Mouse (Mus musculus) lung, embryonic 15.5 days (tissue): ENCODE measurements around the gene Kcnma1. TPM values are rescaled to one million over a fixed set of nuclear protein-coding genes. Genes with fewer than 3 reads are reported as not detected.

Experiments used
- ATAC-seq: fragments of 200-750 bp; cut with Nextera tagmentation; 2 replicates; pipeline ENCODE4 v1.8.0; 2017; ENCODE audit warnings: moderate number of reproducible peaks, borderline replicate concordance; ENCODE audit not compliant: low FRiP score, low TSS enrichment; ENCODE audit errors: extremely low read depth
- H3K27ac ChIP-seq: fragments of 300-500 bp; sonication (generic); 2 replicates; pipeline ENCODE4 v1.5.1; 2015; ENCODE audit warnings: moderate library complexity, mild to moderate bottlenecking, inconsistent platforms
- H3K27me3 ChIP-seq: fragments of 300-500 bp; sonication (generic); 2 replicates; pipeline ENCODE4 v1.6.1; 2015; ENCODE audit warnings: inconsistent platforms
- H3K36me3 ChIP-seq: fragments of 300-500 bp; sonication (generic); 2 replicates; pipeline ENCODE4 v1.6.1; 2015; ENCODE audit warnings: inconsistent platforms
- H3K4me1 ChIP-seq: fragments of 300-500 bp; sonication (generic); 2 replicates; pipeline ENCODE4 v1.6.1; 2015; ENCODE audit warnings: inconsistent platforms
- H3K4me2 ChIP-seq: fragments of 300-500 bp; sonication (generic); 2 replicates; pipeline ENCODE4 v1.6.1; 2015; ENCODE audit warnings: inconsistent platforms, mild to moderate bottlenecking, moderate library complexity
- H3K4me3 ChIP-seq: fragments of 300-500 bp; sonication (generic); 2 replicates; pipeline ENCODE4 v1.5.1; 2015; ENCODE audit warnings: mild to moderate bottlenecking, inconsistent platforms
- H3K9ac ChIP-seq: fragments of 300-500 bp; sonication (generic); 2 replicates; pipeline ENCODE4 v1.6.1; 2015; ENCODE audit warnings: inconsistent platforms
- H3K9me3 ChIP-seq: fragments of 300-500 bp; sonication (generic); 2 replicates; pipeline ENCODE4 v1.6.1; 2016; ENCODE audit warnings: inconsistent platforms
- WGBS: fragments of 180-500 bp; shearing (Covaris S2); methylation state at CpG from one replicate; pipeline ENCODE4 v1.1.7; 2015; 5-methylcytosine and 5-hydroxymethylcytosine counted together
- polyA plus RNA-seq: library from polyadenylated mRNA; unstranded; fragments of >200 nt; fragmentation: Nextera tagmentation; extraction: Ambion mirVana; gene quantifications from 2 replicates; pipeline ENCODE4 v1.2.1, GENCODE M21; 2015

Kcnma1 gene
- polyA plus RNA-seq, 1 experiment from 2014 or later = 1.4 TPM

- H3K9ac ChIP-seq = no peak overlapping the region
- no peak overlapping the region for H3K27ac ChIP-seq
- 68% methylated on average over 3 of the region's 3 CpGs for WGBS
- no peaks in the 10 kb centered on the region for H3K4me1 ChIP-seq
- H3K36me3 ChIP-seq = no peaks in the 10 kb centered on the region
- H3K9me3 ChIP-seq = no peaks in the 10 kb centered on the region
- no peaks in the 10 kb centered on the region for H3K27me3 ChIP-seq
- H3K4me3 ChIP-seq = no peak overlapping the region
- no peak for ATAC-seq
- no peak overlapping the region for H3K4me2 ChIP-seq
These were observed 371.1 kb downstream of the Kcnma1 start for GRCm38 (mm10) chr14:23643162-23643561.

GRCm38 (mm10) chr14:23640665-23641064, 373.6 kb downstream of the Kcnma1 start:
- H3K9me3 ChIP-seq = no peaks in the 10 kb centered on the region
- H3K27ac ChIP-seq = no peak overlapping the region
- H3K27me3 ChIP-seq = no peaks in the 10 kb centered on the region
- no peaks in the 10 kb centered on the region for H3K36me3 ChIP-seq
- WGBS = 35% methylated on average over 2 of the region's 2 CpGs
- ATAC-seq = no peak
- H3K4me3 ChIP-seq = no peak overlapping the region
- no peaks in the 10 kb centered on the region for H3K4me1 ChIP-seq
- no peak overlapping the region for H3K9ac ChIP-seq
- no peak overlapping the region for H3K4me2 ChIP-seq

- no peaks in the 10 kb centered on the region for H3K36me3 ChIP-seq
- H3K9ac ChIP-seq = no peak overlapping the region
- no peaks in the 10 kb centered on the region for H3K9me3 ChIP-seq
- no peak for ATAC-seq
- no peak overlapping the region for H3K4me3 ChIP-seq
- 24% methylated on average over 3 of the region's 3 CpGs for WGBS
- H3K27ac ChIP-seq = no peak overlapping the region
- no peak overlapping the region for H3K4me2 ChIP-seq
- no peaks in the 10 kb centered on the region for H3K4me1 ChIP-seq
- H3K27me3 ChIP-seq = no peaks in the 10 kb centered on the region
These were observed 376.1 kb downstream of the Kcnma1 start for GRCm38 (mm10) chr14:23638078-23638695.

- Histone ChIP-seq H3K9me3 (no peaks in the 10 kb centered on the region), H3K4me2 (no peak overlapping the region), H3K4me3 (no peak overlapping the region), H3K36me3 (no peaks in the 10 kb centered on the region), H3K9ac (no peak overlapping the region), H3K27me3 (no peaks in the 10 kb centered on the region), H3K4me1 (no peaks in the 10 kb centered on the region), H3K27ac (no peak overlapping the region)
- 59% methylated on average over 4 of the region's 4 CpGs for WGBS
- ATAC-seq = no peak
These were observed 378.4 kb downstream of the Kcnma1 start for GRCm38 (mm10) chr14:23635903-23636302.

GRCm38 (mm10) chr14:23633011-23633595, 381.2 kb downstream of the Kcnma1 start:
- WGBS = 69% methylated on average over 5 of the region's 5 CpGs
- ATAC-seq = no peak
- H3K4me1 ChIP-seq = no peaks in the 10 kb centered on the region
- H3K9ac ChIP-seq = no peak overlapping the region
- no peaks in the 10 kb centered on the region for H3K36me3 ChIP-seq
- no peak overlapping the region for H3K4me2 ChIP-seq
- no peak overlapping the region for H3K4me3 ChIP-seq
- no peaks in the 10 kb centered on the region for H3K27me3 ChIP-seq
- no peaks in the 10 kb centered on the region for H3K9me3 ChIP-seq
- H3K27ac ChIP-seq = no peak overlapping the region

- H3K27ac ChIP-seq = no peak overlapping the region
- H3K4me1 ChIP-seq = no peaks in the 10 kb centered on the region
- no peak for ATAC-seq
- H3K9me3 ChIP-seq = no peaks in the 10 kb centered on the region
- no peak overlapping the region for H3K9ac ChIP-seq
- no peaks in the 10 kb centered on the region for H3K27me3 ChIP-seq
- H3K4me2 ChIP-seq = no peak overlapping the region
- H3K4me3 ChIP-seq = no peak overlapping the region
- 42% methylated on average over 6 of the region's 6 CpGs for WGBS
- no peaks in the 10 kb centered on the region for H3K36me3 ChIP-seq
These were observed 387.4 kb downstream of the Kcnma1 start for GRCm38 (mm10) chr14:23626925-23627324.

GRCm38 (mm10) chr14:23626114-23626513, 388.2 kb downstream of the Kcnma1 start:
- H3K4me1 ChIP-seq = no peaks in the 10 kb centered on the region
- H3K27ac ChIP-seq = no peak overlapping the region
- H3K27me3 ChIP-seq = no peaks in the 10 kb centered on the region
- no peak overlapping the region for H3K9ac ChIP-seq
- no peak overlapping the region for H3K4me2 ChIP-seq
- H3K36me3 ChIP-seq = no peaks in the 10 kb centered on the region
- H3K4me3 ChIP-seq = no peak overlapping the region
- ATAC-seq = no peak
- H3K9me3 ChIP-seq = no peaks in the 10 kb centered on the region
- WGBS = 43% methylated on average over 2 of the region's 2 CpGs

GRCm38 (mm10) chr14:23625436-23625835, 388.9 kb downstream of the Kcnma1 start:
- no peaks in the 10 kb centered on the region for H3K9me3 ChIP-seq
- no peak overlapping the region for H3K27ac ChIP-seq
- H3K36me3 ChIP-seq = no peaks in the 10 kb centered on the region
- H3K4me3 ChIP-seq = no peak overlapping the region
- H3K4me2 ChIP-seq = no peak overlapping the region
- H3K4me1 ChIP-seq = no peaks in the 10 kb centered on the region
- 85% methylated on average over 6 of the region's 6 CpGs for WGBS
- no peak for ATAC-seq
- H3K27me3 ChIP-seq = no peaks in the 10 kb centered on the region
- no peak overlapping the region for H3K9ac ChIP-seq

- H3K27me3 ChIP-seq = no peaks in the 10 kb centered on the region
- H3K4me1 ChIP-seq = no peaks in the 10 kb centered on the region
- no peak overlapping the region for H3K4me2 ChIP-seq
- no peaks in the 10 kb centered on the region for H3K9me3 ChIP-seq
- no peak overlapping the region for H3K4me3 ChIP-seq
- H3K36me3 ChIP-seq = no peaks in the 10 kb centered on the region
- no peak overlapping the region for H3K9ac ChIP-seq
- no peak for ATAC-seq
- 69% methylated on average over 1 of the region's 1 CpGs for WGBS
- no peak overlapping the region for H3K27ac ChIP-seq
These were observed 389.8 kb downstream of the Kcnma1 start for GRCm38 (mm10) chr14:23624455-23624854.

GRCm38 (mm10) chr14:23620685-23621084, 393.6 kb downstream of the Kcnma1 start:
- Histone ChIP-seq H3K4me1 (no peaks in the 10 kb centered on the region), H3K27ac (no peak overlapping the region), H3K4me3 (no peak overlapping the region), H3K27me3 (no peaks in the 10 kb centered on the region), H3K4me2 (no peak overlapping the region), H3K36me3 (no peaks in the 10 kb centered on the region), H3K9me3 (no peaks in the 10 kb centered on the region), H3K9ac (no peak overlapping the region)
- no peak for ATAC-seq
- WGBS = 73% methylated on average over 2 of the region's 2 CpGs

GRCm38 (mm10) chr14:23618973-23619372, 395.3 kb downstream of the Kcnma1 start:
- H3K36me3 ChIP-seq = no peaks in the 10 kb centered on the region
- 62% methylated on average over 2 of the region's 2 CpGs for WGBS
- no peaks in the 10 kb centered on the region for H3K9me3 ChIP-seq
- no peak overlapping the region for H3K9ac ChIP-seq
- H3K4me1 ChIP-seq = no peaks in the 10 kb centered on the region
- ATAC-seq = no peak
- H3K4me3 ChIP-seq = no peak overlapping the region
- H3K27ac ChIP-seq = no peak overlapping the region
- no peaks in the 10 kb centered on the region for H3K27me3 ChIP-seq
- H3K4me2 ChIP-seq = no peak overlapping the region

GRCm38 (mm10) chr14:23618081-23618480, 396.2 kb downstream of the Kcnma1 start:
- Histone ChIP-seq H3K27me3 (no peaks in the 10 kb centered on the region), H3K9me3 (no peaks in the 10 kb centered on the region), H3K27ac (no peak overlapping the region), H3K9ac (no peak overlapping the region), H3K36me3 (no peaks in the 10 kb centered on the region), H3K4me2 (no peak overlapping the region), H3K4me3 (no peak overlapping the region), H3K4me1 (no peaks in the 10 kb centered on the region)
- 30% methylated on average over 1 of the region's 1 CpGs for WGBS
- ATAC-seq = no peak

- no peak overlapping the region for H3K4me3 ChIP-seq
- ATAC-seq = no peak
- no peaks in the 10 kb centered on the region for H3K27me3 ChIP-seq
- WGBS = 66% methylated on average over 3 of the region's 3 CpGs
- H3K36me3 ChIP-seq = no peaks in the 10 kb centered on the region
- no peak overlapping the region for H3K27ac ChIP-seq
- H3K9ac ChIP-seq = no peak overlapping the region
- H3K9me3 ChIP-seq = no peaks in the 10 kb centered on the region
- no peak overlapping the region for H3K4me2 ChIP-seq
- H3K4me1 ChIP-seq = no peaks in the 10 kb centered on the region
These were observed 404.2 kb downstream of the Kcnma1 start for GRCm38 (mm10) chr14:23610054-23610453.
